Mouse (Mus musculus): ENCODE measurements around the gene Asxl2.

DNA sequence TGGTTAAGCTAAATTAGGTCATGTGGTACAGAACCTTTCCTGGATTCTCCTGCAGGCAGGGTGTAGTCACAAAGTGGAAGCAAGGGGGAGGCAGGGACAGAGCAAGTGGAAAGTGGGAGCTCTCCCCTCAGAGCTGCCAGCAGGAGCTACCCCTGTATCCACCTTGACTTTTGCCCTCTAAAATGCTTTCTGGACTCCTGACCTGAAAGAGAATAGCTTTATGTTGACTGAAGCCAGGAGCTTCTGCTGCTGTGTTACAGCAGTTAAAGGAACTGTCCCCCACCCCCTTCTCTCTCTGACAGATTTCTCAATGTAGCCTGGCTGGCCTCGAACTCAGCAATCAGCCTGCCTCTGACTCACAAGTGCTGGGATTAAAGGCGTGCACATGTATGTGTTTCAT, 112.9 kb downstream of the Asxl2 start:
- TF ChIP-seq POLR2A (IDR thresholded peaks at IDR 0.05; ENCODE audit: extremely low read depth, insufficient read depth, low read length): no peak
- no peak for TF ChIP-seq CTCF (IDR thresholded peaks at IDR 0.05; ENCODE audit: low read depth, low read length)
